Mouse (Mus musculus) CD4-positive helper T cell, adult 2 months (primary cell): Measurements from ENCODE around the gene Samt4.
"Not testable (repeated sequence)": the region's sequence is repeated elsewhere in the genome, so short reads cannot be mapped to it uniquely, and the experiment has no call there.

Experiments
- DNase-seq: peaks from one replicate; pipeline ENCODE4 v3.0.0-alpha.2; 2012; ENCODE audit warnings: low read depth, missing footprints, low spot score

Gene Samt4

DNA sequence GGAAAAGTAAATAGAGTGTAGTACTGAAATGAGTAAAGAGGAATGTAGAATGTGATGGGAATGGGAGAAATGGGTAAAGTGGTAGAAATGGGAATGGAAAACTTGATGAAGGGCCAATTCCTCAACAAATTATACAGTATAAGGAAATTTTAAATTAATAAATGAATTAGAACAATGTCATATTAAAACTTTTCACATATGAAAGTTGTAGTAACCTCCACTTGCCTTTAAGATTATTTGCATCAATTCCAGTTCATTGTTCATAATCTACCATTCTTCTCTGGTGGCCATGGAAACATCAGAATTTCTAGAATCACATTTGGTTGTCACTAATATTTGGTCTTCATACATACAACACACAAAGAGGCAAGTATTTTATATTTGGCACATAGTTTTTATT is at the start of gene Samt4:
Gene Samt4 (plus strand): TSS at position 301 of the 400 bp plus-strand sequence.
- no peak for DNase-seq

DNA sequence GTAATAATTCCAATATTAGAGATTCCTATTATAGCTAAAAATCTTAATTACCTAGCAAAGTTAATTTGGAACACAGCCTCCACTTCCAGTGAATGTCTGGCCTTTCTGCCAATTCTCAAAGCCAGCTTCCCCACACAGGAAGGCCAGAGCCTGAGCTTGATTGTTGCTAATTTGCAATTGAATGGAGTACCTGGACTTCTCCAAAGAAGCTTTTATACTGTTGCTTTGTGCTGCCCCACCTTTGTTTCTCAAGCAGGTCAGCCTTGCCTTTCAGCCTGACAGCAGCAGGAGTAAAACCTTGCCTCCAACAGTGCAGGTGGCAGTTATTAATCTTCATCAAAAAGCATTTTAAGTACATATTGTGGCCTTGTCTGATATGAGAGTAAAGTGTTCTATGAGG is 38.1 kb upstream of the Samt4 start:
- not testable (repeated sequence) for DNase-seq

DNA sequence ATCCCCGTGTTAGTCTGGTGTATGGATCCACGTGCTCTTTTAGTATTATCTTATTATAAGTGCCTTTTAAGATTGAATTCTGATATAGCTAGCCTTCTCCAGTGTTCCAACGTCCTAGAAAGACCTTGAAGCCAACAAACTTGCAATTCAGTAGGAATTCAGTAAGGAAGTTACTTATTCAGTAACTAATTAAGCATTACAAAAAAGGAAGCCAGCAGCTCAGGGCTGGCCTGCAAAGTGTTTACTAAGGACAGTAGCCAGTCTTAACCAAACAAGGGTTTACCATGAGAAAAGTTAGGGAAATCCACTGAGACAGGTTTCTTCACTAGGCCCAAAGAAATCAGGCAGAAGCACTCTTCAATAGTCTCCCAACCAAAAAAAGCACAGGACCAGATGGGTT is 13.4 kb upstream of the Samt4 start:
- DNase-seq: not testable (repeated sequence)
